Mouse (Mus musculus): ENCODE data around the gene Gpam. TPM values are rescaled to one million over a fixed set of nuclear protein-coding genes. Genes with fewer than 3 reads are reported as not detected.

Gpam gene
- polyA plus RNA-seq, 1 experiment from 2014 or later: 21.9 TPM

DNA sequence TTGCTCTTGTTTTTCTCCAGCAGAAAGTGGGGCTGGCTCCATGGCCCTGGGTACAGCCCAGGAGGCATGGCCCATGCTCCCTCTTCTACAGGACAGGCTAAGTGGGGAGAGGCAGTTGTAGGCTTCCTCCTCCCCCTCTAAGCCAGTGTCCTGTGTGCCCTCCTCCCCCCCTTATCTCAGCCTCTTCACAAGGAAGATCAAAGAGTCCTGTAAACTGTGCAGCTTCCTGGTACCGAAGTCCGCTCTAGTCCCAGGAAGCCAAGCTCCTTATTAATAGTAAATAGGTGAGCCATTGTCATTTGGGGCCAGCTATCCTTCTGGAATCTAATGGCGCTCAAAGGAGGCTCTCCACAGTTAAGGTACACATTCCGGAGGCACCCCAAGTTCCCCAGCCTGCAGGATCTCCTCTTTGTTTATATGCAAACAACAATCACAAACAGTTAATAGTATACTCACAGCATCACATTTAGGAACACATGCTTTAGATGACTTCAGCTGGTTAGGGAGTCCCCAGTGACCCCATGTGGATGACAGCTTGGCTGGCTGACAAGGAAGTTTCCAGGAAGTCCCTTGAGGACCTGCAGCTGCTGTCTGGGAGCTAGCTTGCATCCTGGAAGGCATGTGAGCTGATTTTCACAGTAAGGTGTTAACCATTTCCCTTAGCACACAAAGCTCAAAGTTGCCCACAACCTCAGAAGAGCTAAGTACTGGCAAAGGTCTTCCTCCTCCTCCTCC, 9.8 kb upstream of the Gpam start:
- no peak overlapping the region for H3K4me3 ChIP-seq
- peaks cover 39% of the 10 kb centered on the region for H3K4me1 ChIP-seq
- WGBS: 69% methylated on average over 4 of the region's 4 CpGs
- H3K36me3 ChIP-seq: no peaks in the 10 kb centered on the region
- no peaks in the 10 kb centered on the region for H3K9me3 ChIP-seq (replicated peaks)
- DNase-seq (ENCODE audit: low spot score): no peak
- H3K27me3 ChIP-seq (ENCODE audit: low read depth, poor library complexity, severe bottlenecking): no peaks in the 10 kb centered on the region
- no peak overlapping the region; the same call in 1 of the 2 replicates for H3K27ac ChIP-seq (replicated peaks)

DNA sequence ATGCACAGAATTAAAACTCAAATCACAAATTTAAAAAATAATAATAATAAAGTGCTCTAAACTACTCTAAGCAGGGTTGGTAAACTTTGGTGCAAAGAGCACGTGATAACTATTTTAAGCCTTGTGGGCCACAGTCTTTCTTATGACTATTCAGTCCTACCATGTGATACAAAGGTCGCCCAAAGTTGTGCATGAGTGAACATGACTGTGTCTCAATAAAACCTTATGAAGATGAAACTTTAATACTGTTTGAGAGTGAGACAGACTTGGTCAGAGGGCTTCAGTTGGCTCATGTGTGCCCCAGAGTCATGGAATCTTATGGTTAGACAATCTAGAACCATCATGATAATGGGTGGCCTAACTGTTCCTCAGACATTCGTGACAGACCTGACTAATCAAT, 8.9 kb upstream of the Gpam start:
- WGBS: 93% methylated on average over 3 of the region's 3 CpGs
- Histone ChIP-seq H3K27ac (replicated peaks) (0 out of 2 replicates have a peak overlapping the region, but pooled peaks have one; percentile 46), H3K36me3 (no peaks in the 10 kb centered on the region), H3K27me3 (ENCODE audit: low read depth, poor library complexity, severe bottlenecking) (no peaks in the 10 kb centered on the region), H3K9me3 (replicated peaks) (peaks cover 3% of the 10 kb centered on the region; the same call in 1 of the 2 replicates), H3K4me3 (no peak overlapping the region), H3K4me1 (peaks cover 31% of the 10 kb centered on the region)
- DNase-seq (ENCODE audit: low spot score): no peak

DNA sequence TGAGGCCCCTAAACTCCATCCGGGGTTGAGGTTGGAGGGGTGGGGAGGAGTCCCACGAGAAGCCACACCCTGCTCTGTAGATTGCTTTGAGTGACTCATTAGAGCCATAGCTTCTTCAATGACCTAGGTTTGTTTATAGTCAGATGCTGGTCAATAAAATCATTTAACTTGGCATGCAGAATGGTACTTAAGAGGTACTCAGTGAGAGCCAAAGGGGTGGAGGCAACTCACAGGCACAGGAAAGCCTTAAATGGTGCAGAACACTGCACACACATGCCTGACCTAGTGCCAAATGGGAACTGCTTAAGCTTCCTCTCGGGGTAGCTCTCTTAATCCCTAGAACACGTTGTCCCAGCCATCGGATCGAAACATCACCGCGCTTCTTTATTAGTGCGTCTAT, 7.5 kb upstream of the Gpam start:
- peaks cover 26% of the 10 kb centered on the region for H3K4me1 ChIP-seq
- DNase-seq (ENCODE audit: low spot score): no peak
- no peaks in the 10 kb centered on the region for H3K27me3 ChIP-seq (ENCODE audit: low read depth, poor library complexity, severe bottlenecking)
- no peak overlapping the region; the same call in 1 of the 2 replicates for H3K27ac ChIP-seq (replicated peaks)
- 84% methylated on average over 9 of the region's 9 CpGs for WGBS
- H3K4me3 ChIP-seq: no peak overlapping the region
- H3K36me3 ChIP-seq: no peaks in the 10 kb centered on the region
- peaks cover 3% of the 10 kb centered on the region; the same call in 1 of the 2 replicates for H3K9me3 ChIP-seq (replicated peaks)

DNA sequence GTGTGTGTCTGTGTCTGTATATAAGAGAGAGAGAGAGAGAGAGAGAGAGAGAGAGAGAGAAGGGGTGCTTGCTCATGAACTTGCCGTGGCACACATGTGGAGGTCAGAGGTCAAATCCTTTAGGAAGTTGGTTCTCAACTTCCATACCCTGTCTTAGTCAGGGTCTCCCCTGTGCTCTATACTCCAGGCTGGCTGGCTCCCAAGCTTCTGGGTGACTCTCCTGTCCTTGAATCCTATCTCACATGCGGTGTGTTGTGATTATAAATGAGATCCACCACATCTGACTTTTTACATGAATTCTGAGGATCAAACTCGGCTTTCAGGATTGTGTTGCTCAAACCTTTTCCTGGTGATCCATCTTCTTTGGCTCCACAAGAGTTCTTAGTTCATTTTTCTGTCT, 5.4 kb upstream of the Gpam start:
- no peaks in the 10 kb centered on the region for H3K36me3 ChIP-seq
- H3K27ac ChIP-seq (replicated peaks): no peak overlapping the region
- DNase-seq (ENCODE audit: low spot score): no peak
- peaks cover 3% of the 10 kb centered on the region; the same call in 1 of the 2 replicates for H3K9me3 ChIP-seq (replicated peaks)
- 83% methylated on average over 3 of the region's 3 CpGs for WGBS
- H3K4me1 ChIP-seq: peaks cover 14% of the 10 kb centered on the region
- no peak overlapping the region for H3K4me3 ChIP-seq
- no peaks in the 10 kb centered on the region for H3K27me3 ChIP-seq (ENCODE audit: low read depth, poor library complexity, severe bottlenecking)

DNA sequence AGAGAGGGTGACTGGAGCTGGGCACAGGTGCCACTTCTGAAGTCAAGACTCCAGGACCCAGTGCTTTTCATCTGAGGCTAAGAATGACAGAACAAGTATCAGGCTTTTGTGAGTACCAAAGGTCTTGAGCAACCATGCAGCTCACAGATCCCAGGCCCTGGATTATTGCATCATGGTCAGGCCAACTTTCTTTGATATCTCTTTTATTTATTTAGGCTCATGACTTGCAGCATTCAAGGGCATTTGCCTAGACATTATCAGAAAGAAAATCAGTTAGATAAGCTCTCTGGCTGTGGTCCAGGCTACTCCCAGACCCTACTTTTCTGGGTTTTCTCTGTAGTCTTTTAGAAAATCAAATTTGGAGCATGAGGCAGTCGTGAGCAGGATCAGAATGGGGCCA, 4.7 kb upstream of the Gpam start:
- peaks cover 3% of the 10 kb centered on the region; the same call in 1 of the 2 replicates for H3K9me3 ChIP-seq (replicated peaks)
- no peak overlapping the region for H3K27ac ChIP-seq (replicated peaks)
- no peak for DNase-seq (ENCODE audit: low spot score)
- WGBS: 61% methylated on average over 1 of the region's 1 CpGs
- H3K27me3 ChIP-seq (ENCODE audit: low read depth, poor library complexity, severe bottlenecking): no peaks in the 10 kb centered on the region
- no peaks in the 10 kb centered on the region for H3K36me3 ChIP-seq
- H3K4me1 ChIP-seq: peaks cover 11% of the 10 kb centered on the region
- no peak overlapping the region for H3K4me3 ChIP-seq

DNA sequence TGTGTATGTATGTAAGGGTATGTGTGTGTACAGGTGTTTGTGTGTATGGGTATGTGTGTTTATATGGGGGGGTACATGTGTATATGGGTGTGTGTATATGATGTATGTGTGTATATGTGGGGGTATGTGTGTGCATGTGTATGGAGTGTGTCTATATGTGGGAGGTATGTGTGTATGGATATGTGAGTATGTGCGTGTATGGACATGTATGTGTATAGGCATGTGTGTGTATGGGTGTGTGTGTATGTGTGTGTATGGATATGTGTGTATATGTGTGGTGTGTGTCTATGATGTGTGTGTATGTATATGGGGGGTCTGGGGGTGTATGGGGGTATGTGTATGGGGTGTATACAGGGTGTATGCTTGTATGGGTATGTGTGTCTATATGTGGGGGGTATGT, 1.4 kb upstream of the Gpam start:
- WGBS: 92% methylated on average over 1 of the region's 1 CpGs
- H3K4me3 ChIP-seq: no peak overlapping the region
- peaks cover 3% of the 10 kb centered on the region; the same call in 1 of the 2 replicates for H3K9me3 ChIP-seq (replicated peaks)
- no peak overlapping the region for H3K27ac ChIP-seq (replicated peaks)
- H3K4me1 ChIP-seq: peaks cover 12% of the 10 kb centered on the region
- no peaks in the 10 kb centered on the region for H3K27me3 ChIP-seq (ENCODE audit: low read depth, poor library complexity, severe bottlenecking)
- no peak for DNase-seq (ENCODE audit: low spot score)
- no peaks in the 10 kb centered on the region for H3K36me3 ChIP-seq

DNA sequence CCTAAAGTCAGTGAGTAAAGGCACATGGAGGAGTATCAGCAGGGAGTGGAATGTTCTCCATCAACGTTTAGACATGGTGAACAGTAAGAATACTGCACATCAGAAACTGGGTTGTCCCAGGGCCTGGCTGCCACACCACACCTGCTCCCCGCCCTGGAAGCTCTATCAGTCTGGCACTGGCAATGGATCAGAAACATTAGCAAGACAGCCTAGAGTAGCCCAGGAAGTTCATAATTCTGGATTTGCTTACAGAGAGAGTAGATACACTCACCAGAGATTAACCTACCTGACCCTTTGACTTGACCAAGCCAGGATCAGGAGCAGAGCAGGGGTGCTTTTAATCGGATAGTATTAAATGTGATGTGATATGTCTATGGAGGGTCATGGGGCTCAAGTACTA, 1.6 kb downstream of the Gpam start:
- Histone ChIP-seq H3K27ac (replicated peaks) (peak overlapping the region; percentile 6), H3K9me3 (replicated peaks) (no peaks in the 10 kb centered on the region), H3K4me1 (peaks cover 42% of the 10 kb centered on the region), H3K4me3 (no peak overlapping the region), H3K27me3 (ENCODE audit: low read depth, poor library complexity, severe bottlenecking) (no peaks in the 10 kb centered on the region), H3K36me3 (no peaks in the 10 kb centered on the region)
- DNase-seq (ENCODE audit: low spot score): no peak
- 86% methylated on average over 3 of the region's 3 CpGs for WGBS

DNA sequence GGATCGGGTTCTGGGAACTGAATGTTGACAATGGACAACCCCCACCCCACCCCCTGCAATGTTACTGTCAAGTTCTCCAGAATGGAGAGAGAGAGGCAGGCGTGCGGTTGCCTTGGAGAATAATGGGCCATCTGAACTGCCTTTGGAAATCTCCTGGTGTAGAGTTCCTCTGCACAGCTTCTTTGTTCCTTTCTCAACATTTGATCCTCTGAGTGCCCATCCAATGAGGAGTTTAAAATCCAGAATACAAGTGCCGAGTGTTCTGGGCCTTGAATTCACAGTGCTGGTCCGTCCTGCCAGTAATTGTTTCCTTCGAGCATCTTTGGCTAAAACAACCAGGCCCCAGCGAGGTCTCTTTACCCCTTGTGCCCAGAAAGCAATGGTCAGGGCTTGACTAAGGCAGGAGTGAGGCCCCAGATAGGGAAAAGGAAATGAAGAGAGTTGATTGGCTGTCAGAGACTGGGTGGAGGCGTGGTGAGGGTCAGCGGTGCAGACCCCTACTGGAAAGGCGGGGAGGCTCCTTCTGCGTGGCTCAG, 4.0 kb downstream of the Gpam start:
- Histone ChIP-seq H3K4me3 (no peak overlapping the region), H3K36me3 (no peaks in the 10 kb centered on the region), H3K27ac (replicated peaks) (peak overlapping the region; percentile 86), H3K4me1 (peaks cover 47% of the 10 kb centered on the region), H3K9me3 (replicated peaks) (no peaks in the 10 kb centered on the region), H3K27me3 (ENCODE audit: low read depth, poor library complexity, severe bottlenecking) (peaks cover 3% of the 10 kb centered on the region; the same call in 1 of the 2 replicates)
- WGBS: 33% methylated on average over 11 of the region's 11 CpGs
- DNase-seq (ENCODE audit: low spot score): peak; percentile 59

DNA sequence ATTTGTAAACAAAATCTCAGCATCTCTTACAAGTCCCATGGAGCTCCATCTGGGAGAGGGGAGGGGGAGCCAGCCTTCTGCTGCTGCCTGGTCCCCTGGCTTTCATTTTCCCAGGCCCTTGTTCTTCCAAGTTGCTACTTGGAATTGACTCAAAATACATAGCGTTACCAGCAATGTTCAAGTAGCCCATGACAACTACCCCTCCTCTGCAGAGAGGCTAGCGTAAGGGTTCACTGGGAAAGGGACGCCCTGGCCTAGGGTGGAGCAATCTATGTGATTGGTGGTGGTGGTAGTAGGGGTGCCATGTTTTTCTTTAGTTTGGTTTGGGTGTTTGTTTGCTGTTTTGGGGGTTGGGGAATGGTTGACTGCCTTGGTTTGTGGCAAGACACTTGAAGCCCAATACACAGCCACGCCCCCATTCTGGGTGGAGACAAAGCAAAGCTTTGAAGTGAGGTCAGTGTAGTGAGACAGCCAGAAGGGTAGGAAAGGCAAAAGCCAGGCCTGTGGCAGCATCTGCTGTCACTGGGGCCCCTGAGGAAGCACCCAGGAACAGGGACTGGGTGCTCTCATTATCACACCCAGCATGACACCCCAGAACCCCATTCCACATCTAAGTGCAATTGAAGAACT, 4.6 kb downstream of the Gpam start:
- WGBS: 66% methylated on average over 4 of the region's 4 CpGs
- no peaks in the 10 kb centered on the region for H3K9me3 ChIP-seq (replicated peaks)
- peaks cover 48% of the 10 kb centered on the region for H3K4me1 ChIP-seq
- DNase-seq (ENCODE audit: low spot score): peak; percentile 56
- H3K4me3 ChIP-seq: no peak overlapping the region
- peaks cover 3% of the 10 kb centered on the region; the same call in 1 of the 2 replicates for H3K27me3 ChIP-seq (ENCODE audit: low read depth, poor library complexity, severe bottlenecking)
- no peaks in the 10 kb centered on the region for H3K36me3 ChIP-seq
- peak overlapping the region; percentile 86 for H3K27ac ChIP-seq (replicated peaks)

DNA sequence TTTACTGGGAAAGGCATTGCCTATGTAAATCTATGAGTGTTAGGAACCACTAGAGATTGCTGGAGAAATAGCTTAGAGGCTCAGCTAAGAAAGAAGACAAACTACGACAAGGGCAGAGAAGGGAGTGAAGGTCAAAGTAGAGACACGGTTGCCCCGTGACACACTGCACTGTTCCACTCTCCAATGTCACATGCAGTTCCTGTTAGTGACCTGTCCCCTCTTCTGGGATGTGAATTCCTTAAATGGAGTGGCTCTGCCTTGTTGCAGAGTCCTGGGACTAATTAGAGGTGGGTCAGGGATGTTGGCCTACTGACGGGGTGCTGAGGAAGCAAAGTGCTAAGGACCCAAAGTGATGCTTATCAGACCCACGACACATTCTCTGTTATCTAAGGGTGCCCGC, 5.2 kb downstream of the Gpam start:
- DNase-seq (ENCODE audit: low spot score): no peak
- no peak overlapping the region for H3K4me3 ChIP-seq
- no peaks in the 10 kb centered on the region for H3K36me3 ChIP-seq
- 83% methylated on average over 6 of the region's 6 CpGs for WGBS
- no peaks in the 10 kb centered on the region for H3K9me3 ChIP-seq (replicated peaks)
- H3K27me3 ChIP-seq (ENCODE audit: low read depth, poor library complexity, severe bottlenecking): peaks cover 3% of the 10 kb centered on the region; the same call in 1 of the 2 replicates
- peaks cover 49% of the 10 kb centered on the region for H3K4me1 ChIP-seq
- H3K27ac ChIP-seq (replicated peaks): peak overlapping the region; percentile 86

DNA sequence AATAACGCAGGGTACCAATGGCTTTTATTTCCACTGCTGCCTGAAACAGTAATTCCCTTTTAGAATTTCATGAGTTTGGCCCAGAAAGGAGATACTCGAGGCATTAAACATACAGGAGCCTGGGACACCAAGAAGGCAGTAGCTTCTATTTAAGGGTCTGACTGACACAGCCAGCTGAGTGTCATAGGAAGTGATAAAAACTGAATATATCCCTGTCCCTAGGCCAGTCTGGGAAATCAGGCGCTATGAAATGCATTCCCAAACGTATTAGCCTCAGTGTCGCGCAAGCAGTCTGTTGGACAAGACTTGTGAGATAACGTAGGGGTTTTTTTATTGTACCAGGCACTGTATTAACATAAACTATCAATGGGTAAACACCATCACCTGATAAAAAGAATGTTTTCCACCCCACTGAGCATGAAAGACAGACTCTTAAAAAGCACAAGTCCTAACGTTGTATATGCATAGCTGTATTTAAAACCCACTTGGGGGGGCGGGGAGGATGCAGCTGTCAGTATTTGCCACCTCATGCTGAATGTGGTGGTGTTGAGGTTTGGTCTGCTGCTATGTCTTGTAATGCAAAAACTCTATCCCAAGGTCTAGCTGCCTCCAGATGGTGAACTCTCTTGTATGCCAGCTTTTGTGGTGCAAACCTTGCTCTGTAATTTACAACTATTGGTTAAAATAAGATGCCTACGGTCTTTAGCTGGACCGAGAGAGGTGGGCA, 6.4 kb downstream of the Gpam start:
- Histone ChIP-seq H3K36me3 (no peaks in the 10 kb centered on the region), H3K27ac (replicated peaks) (0 out of 2 replicates have a peak overlapping the region, but pooled peaks have one; percentile 2), H3K4me3 (no peak overlapping the region), H3K27me3 (ENCODE audit: low read depth, poor library complexity, severe bottlenecking) (peaks cover 6% of the 10 kb centered on the region; the same call in 1 of the 2 replicates), H3K4me1 (peaks cover 49% of the 10 kb centered on the region), H3K9me3 (replicated peaks) (no peaks in the 10 kb centered on the region)
- WGBS: 69% methylated on average over 11 of the region's 11 CpGs
- no peak for DNase-seq (ENCODE audit: low spot score)

DNA sequence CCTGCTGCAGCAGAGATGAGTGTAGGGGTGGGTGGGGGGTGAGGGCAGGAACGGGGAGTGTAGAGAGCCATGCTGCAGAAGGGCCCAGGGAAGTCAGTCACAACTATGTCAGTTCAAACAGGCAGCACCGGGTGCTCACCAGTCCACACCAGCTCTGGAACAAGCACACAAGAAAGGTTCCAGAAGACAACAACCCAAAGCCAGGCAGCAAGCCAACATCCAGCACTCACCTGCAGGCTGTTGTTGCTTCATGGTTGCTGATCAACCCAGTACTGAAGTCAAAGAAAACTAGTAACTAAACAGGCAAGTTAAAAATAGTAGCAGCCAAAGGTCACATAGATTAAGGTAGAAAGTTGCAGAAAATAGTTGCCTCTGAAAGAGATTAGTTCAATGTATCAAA, 7.5 kb downstream of the Gpam start:
- WGBS: 67% methylated on average over 2 of the region's 2 CpGs
- H3K9me3 ChIP-seq (replicated peaks): no peaks in the 10 kb centered on the region
- H3K36me3 ChIP-seq: no peaks in the 10 kb centered on the region
- peaks cover 49% of the 10 kb centered on the region for H3K4me1 ChIP-seq
- H3K4me3 ChIP-seq: no peak overlapping the region
- H3K27me3 ChIP-seq (ENCODE audit: low read depth, poor library complexity, severe bottlenecking): peaks cover 15% of the 10 kb centered on the region
- no peak for DNase-seq (ENCODE audit: low spot score)
- H3K27ac ChIP-seq (replicated peaks): peak overlapping the region; percentile 46; the same call in 1 of the 2 replicates
